Mouse (Mus musculus) neural tube, embryonic 14.5 days (tissue): ENCODE data around the gene Ankle1. TPM values are rescaled to one million over a fixed set of nuclear protein-coding genes. Genes with fewer than 3 reads are reported as not detected.

Experiments
- ATAC-seq: fragments of 200-750 bp; cut with Nextera tagmentation; 2 replicates; pipeline ENCODE4 v1.8.0; 2017; ENCODE audit warnings: low read depth, mild to moderate bottlenecking, moderate TSS enrichment, moderate library complexity
- H3K27ac ChIP-seq: fragments of 300-500 bp; sonication (generic); 2 replicates; pipeline ENCODE4 v1.5.1; 2014; ENCODE audit warnings: low read depth, mild to moderate bottlenecking, control low read depth, low read length, moderate library complexity, mixed read lengths
- H3K27me3 ChIP-seq: fragments of 300-500 bp; sonication (generic); 2 replicates; pipeline ENCODE4 v1.6.1; 2014; ENCODE audit warnings: low read length; ENCODE audit not compliant: control insufficient read depth, insufficient read depth
- H3K36me3 ChIP-seq: fragments of 300-500 bp; sonication (generic); 2 replicates; pipeline ENCODE4 v1.6.1; 2014; ENCODE audit warnings: low read length, mixed read lengths; ENCODE audit not compliant: control insufficient read depth, insufficient read depth
- H3K4me1 ChIP-seq: fragments of 300-500 bp; sonication (generic); 2 replicates; pipeline ENCODE4 v1.6.1; 2014; ENCODE audit warnings: low read length; ENCODE audit not compliant: control insufficient read depth, insufficient read depth
- H3K4me2 ChIP-seq: fragments of 300-500 bp; sonication (generic); 2 replicates; pipeline ENCODE4 v1.6.1; 2014; ENCODE audit warnings: mild to moderate bottlenecking, low read depth, low read length, control low read depth
- H3K4me3 ChIP-seq: fragments of 300-500 bp; sonication (generic); 2 replicates; pipeline ENCODE4 v1.5.1; 2014; ENCODE audit warnings: low read depth, low read length, control low read depth, mixed read lengths
- H3K9ac ChIP-seq: fragments of 300-500 bp; sonication (generic); replicated peaks from 2 replicates; pipeline ENCODE4 v1.6.1; 2014; ENCODE audit warnings: low read depth, mild to moderate bottlenecking, control low read depth, low read length, mixed read lengths
- H3K9me3 ChIP-seq: fragments of 300-500 bp; sonication (generic); 2 replicates; pipeline ENCODE4 v1.6.1; 2016; ENCODE audit warnings: low read length; ENCODE audit not compliant: control insufficient read depth
- WGBS: fragments of 180-500 bp; shearing (Covaris S2); extraction: QIAGEN DNeasy Blood & Tissue Kit; methylation state at CpG from one replicate; pipeline ENCODE4 v1.1.7; 2014; 5-methylcytosine and 5-hydroxymethylcytosine counted together
- polyA plus RNA-seq: library from polyadenylated mRNA; unstranded; fragments of >200 nt; fragmentation: Nextera tagmentation; extraction: Ambion mirVana; gene quantifications from 2 replicates; pipeline ENCODE4 v1.2.1, GENCODE M21; 2014

Gene Ankle1
- 1.9 and 2.7 TPM in 2 replicates for polyA plus RNA-seq

DNA sequence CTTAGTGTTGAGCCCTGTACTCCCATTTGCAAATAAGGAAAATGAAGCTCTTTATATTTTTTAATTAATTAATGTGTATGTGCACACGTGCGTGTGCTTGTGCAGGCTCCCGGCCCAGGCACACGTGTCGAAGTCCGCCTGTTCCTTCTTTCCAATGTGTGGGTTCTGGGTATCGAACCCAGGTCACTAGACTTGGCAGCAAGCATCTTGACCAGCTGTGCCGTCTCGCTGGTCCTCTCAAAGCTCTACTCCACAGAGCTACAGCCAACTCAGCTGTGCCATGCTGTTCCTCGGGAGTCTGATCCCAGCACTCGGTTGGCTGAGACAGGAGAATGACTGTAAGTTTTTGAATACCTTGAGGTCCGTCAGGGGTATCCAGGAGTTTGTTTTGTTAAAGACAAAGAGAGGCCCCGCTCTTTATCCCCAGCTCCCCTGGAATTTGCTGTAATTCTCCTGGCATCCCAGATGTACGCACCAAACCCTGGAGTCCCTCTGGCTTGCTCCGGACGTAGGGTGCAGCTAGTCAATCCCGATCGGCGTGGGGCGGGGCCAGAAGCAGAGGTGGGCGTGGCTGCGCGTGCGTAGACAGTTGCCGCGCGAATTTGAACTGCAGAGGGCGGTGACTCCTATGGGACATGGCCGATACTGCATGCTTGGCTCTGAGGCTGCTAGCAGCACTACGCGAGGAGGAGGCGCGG, at the start of gene Ankle1:
Gene Ankle1 (plus strand): TSS at position 610 of the 698 bp plus-strand sequence.
- ATAC-seq = peak; percentile 92

DNA sequence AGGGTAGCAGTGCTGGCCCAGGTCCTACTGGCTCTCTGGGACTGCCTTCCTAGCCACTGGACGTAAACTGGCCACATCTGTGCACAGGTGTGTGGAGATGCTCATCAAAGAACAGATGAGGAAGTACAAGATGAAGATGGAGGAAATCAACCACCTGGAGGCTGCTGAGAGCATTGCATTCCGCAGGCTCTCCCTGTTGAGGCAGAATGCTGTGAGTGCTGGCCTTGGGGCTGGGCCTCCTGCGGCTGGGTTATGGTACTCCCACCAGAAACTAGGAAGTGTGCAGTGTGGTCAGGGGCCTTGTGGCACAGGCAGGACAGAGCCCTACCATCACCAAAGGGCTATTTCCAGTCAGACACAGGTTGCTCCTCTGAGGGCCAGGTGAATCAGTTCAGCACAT, 47.8 kb upstream of the Ankle1 start:
- ATAC-seq = no peak
- Histone ChIP-seq H3K27me3 (no peaks in the 10 kb centered on the region), H3K4me3 (no peak overlapping the region), H3K9ac (no peak overlapping the region), H3K9me3 (no peaks in the 10 kb centered on the region), H3K4me2 (no peak overlapping the region), H3K36me3 (peaks cover 61% of the 10 kb centered on the region), H3K27ac (no peak overlapping the region), H3K4me1 (no peaks in the 10 kb centered on the region)
- WGBS = 91% methylated on average over 3 of the region's 3 CpGs

More for the DNA sequence above, at the start of gene Ankle1:
- no peaks in the 10 kb centered on the region for H3K36me3 ChIP-seq
- no peaks in the 10 kb centered on the region for H3K9me3 ChIP-seq
- no peaks in the 10 kb centered on the region for H3K4me1 ChIP-seq
- H3K4me2 ChIP-seq = peak within 1 kb of the TSS; percentile 79
- peak within 1 kb of the TSS; percentile 36 for H3K4me3 ChIP-seq
- WGBS = 15% methylated on average over 33 of the region's 33 CpGs
- peak within 1 kb of the TSS; percentile 26; the same call in 1 of the 2 replicates for H3K9ac ChIP-seq
- H3K27ac ChIP-seq = no peak within 1 kb of the TSS
- H3K27me3 ChIP-seq = no peaks in the 10 kb centered on the region

DNA sequence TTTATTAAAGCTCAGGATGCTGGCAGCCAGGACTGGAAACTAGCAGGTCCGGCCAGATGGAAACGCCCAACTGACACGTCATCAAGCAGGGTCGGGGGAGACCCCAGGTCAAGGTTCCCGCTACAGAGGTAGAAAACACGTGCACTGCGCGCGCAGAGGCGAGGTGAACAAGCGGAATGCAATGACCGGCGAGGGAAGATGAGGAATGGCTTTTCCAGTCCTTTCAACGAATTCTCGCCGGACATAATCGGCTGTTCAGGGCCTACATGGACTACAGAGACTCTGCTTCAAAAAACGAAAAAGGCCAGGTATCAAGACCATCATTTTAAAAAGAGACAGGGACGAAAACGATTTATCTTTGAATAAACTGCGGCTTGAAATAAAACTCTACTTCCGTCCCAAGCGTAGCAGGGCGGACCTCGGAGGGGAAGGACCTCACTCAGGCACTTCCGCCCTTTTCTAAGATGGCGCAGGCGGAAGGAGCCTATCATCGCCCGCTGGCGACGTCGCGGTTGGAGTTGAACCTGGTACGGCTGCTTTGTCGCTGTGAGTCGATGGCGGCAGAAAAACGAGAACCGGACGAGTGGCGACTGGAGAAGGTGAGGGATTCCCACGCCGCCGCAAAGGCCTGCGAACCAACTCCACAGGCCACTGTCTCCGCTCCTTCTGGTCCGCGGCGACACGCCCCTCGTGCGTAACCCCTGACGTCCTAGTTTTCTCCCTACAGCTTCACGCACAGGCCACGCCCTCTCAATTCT, 38.9 kb upstream of the Ankle1 start, which contains the start of gene Use1:
Gene Use1 (plus strand): TSS at position 78 of the 758 bp plus-strand sequence.
- Histone ChIP-seq H3K9ac (peak within 1 kb of the TSS; percentile 62), H3K9me3 (no peaks in the 10 kb centered on the region), H3K4me2 (peak within 1 kb of the TSS; percentile 86), H3K4me3 (peak within 1 kb of the TSS; percentile 51), H3K27ac (peak within 1 kb of the TSS; percentile 93), H3K36me3 (peaks cover 6% of the 10 kb centered on the region; the same call in 1 of the 2 replicates), H3K4me1 (peaks cover 13% of the 10 kb centered on the region), H3K27me3 (no peaks in the 10 kb centered on the region)
- whole genome bisulfite sequencing = under 1% methylated on average over 56 of the region's 56 CpGs
- ATAC-seq = peak; percentile 78

DNA sequence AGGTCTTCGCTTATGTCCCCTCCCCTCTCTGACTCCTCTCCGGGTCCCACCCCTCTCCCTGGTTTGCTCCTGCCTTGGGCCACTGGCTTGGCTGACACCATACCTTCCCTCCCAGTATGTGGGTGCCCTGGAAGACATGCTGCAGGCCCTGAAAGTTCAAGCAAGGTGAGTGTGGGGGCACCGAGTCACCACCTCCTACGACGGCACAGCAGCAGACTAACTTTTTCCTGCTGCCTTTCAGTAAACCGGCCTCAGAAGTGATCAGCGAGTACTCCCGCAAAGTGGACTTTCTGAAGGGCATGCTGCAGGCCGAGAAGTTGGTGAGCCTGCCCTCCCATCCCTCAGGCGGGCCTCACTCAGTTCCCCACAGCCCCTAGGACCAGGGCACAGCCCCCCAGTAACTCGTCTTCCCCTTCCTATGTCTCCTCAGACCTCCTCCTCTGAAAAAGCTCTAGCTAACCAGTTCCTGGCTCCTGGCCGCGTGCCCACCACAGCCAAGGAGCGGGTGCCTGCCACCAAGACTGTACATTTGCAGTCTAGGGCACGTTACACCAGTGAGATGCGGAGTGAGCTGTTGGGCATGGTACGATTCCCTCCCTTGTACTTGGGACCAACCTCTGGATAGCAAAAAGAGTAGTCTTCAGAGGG, 38.2 kb upstream of the Ankle1 start:
- Histone ChIP-seq H3K27me3 (no peaks in the 10 kb centered on the region), H3K4me1 (peaks cover 13% of the 10 kb centered on the region), H3K27ac (peak overlapping the region; percentile 93), H3K36me3 (peaks cover 6% of the 10 kb centered on the region; the same call in 1 of the 2 replicates), H3K9me3 (no peaks in the 10 kb centered on the region), H3K9ac (peak overlapping the region; percentile 62), H3K4me2 (peak overlapping the region; percentile 86), H3K4me3 (peak overlapping the region; percentile 51)
- no peak for ATAC-seq
- WGBS = 60% methylated on average over 17 of the region's 17 CpGs

DNA sequence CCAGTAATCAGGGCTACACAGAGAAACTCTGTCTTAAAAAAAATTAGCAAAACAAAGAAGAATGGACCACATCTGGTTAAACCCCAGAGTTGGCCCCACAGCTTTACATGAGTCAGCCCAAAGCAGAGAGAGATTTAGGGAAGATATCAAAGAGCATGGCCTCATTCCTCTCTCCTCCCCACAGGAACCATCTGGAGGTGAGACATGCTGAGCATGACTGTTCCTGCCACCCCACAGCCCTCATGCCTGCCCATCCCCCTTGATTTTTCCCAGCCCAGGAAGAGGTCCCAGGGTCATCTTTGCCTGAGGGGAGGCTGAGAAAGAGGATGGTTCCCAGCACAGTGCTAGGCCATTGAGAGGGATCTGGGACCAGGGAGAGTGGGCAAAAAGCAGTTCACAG, 37.4 kb upstream of the Ankle1 start:
- Histone ChIP-seq H3K4me2 (no peak overlapping the region), H3K9ac (no peak overlapping the region)

DNA sequence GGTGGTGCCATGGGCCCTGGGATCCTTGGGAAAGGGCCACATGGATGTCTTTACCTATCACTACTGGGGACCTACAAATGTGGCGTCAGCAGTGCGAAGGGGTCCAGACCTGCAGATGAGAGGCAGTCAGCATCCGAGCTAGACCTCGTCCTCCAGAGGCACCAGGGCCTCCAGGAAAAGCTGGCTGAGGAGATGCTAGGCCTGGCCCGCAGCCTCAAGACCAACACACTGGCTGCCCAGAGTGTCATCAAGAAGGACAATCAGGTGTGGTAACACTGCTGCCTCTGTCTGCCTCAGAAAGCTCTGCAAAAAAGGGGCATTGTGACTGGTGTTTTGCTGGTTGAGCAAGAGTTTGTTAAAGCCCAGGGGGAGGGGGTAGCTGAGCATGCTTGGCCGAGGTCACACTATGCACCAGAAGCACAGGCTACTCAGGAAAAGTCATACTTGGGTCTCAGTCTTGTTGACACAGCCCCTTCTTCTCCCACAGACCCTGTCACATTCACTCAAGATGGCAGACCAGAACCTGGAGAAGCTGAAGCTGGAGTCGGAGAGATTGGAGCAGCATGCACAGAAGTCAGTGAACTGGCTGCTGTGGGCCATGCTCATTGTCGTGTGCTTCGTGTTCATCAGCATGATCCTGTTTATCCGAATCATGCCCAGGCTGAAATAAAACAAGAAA, 36.6 kb upstream of the Ankle1 start:
- Histone ChIP-seq H3K9me3 (no peaks in the 10 kb centered on the region), H3K4me2 (no peak overlapping the region), H3K27ac (no peak overlapping the region), H3K9ac (no peak overlapping the region), H3K36me3 (peaks cover 10% of the 10 kb centered on the region; the same call in 1 of the 2 replicates), H3K27me3 (no peaks in the 10 kb centered on the region), H3K4me3 (no peak overlapping the region), H3K4me1 (peaks cover 13% of the 10 kb centered on the region)
- 92% methylated on average over 10 of the region's 10 CpGs for WGBS
- no peak for ATAC-seq

More for the DNA sequence above, 37.4 kb upstream of the Ankle1 start:
- Histone ChIP-seq H3K36me3 (peaks cover 6% of the 10 kb centered on the region; the same call in 1 of the 2 replicates), H3K9me3 (no peaks in the 10 kb centered on the region), H3K4me3 (no peak overlapping the region), H3K27ac (no peak overlapping the region), H3K27me3 (no peaks in the 10 kb centered on the region), H3K4me1 (peaks cover 13% of the 10 kb centered on the region)
- ATAC-seq = no peak

DNA sequence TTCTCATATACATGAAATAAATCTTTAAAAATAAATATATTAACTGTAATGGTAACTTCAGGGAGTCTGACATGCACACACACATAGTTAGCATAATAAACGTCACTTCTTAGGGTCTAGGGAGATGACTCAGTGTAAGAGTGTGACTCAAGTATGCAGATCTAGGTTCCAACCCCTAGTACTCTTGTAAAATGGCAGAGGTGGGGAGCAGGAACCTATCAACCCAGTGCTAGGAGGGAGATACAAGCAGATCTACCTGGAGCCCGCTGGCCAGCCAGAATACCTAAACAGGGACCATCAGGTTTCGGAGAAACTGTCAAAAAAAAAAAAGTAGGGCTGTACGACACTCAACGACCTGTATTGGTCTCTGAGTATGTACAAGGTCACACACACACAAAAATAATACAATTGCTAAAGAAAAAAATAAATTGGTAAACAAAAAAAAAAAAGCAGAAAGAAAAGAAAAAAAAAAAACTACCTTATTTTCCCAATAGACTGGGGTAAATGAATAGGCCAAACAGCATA, 35.0 kb upstream of the Ankle1 start:
- peak overlapping the region; percentile 78; the same call in 1 of the 2 replicates for H3K27ac ChIP-seq
- H3K4me2 ChIP-seq = peak overlapping the region; percentile 50
- H3K4me3 ChIP-seq = peak overlapping the region; percentile 49
- ATAC-seq = no peak
- H3K36me3 ChIP-seq = peaks cover 15% of the 10 kb centered on the region; the same call in 1 of the 2 replicates
- H3K27me3 ChIP-seq = no peaks in the 10 kb centered on the region
- H3K4me1 ChIP-seq = peaks cover 20% of the 10 kb centered on the region
- H3K9ac ChIP-seq = peak overlapping the region; percentile 43
- H3K9me3 ChIP-seq = no peaks in the 10 kb centered on the region
- 32% methylated on average over 5 of the region's 5 CpGs for WGBS

DNA sequence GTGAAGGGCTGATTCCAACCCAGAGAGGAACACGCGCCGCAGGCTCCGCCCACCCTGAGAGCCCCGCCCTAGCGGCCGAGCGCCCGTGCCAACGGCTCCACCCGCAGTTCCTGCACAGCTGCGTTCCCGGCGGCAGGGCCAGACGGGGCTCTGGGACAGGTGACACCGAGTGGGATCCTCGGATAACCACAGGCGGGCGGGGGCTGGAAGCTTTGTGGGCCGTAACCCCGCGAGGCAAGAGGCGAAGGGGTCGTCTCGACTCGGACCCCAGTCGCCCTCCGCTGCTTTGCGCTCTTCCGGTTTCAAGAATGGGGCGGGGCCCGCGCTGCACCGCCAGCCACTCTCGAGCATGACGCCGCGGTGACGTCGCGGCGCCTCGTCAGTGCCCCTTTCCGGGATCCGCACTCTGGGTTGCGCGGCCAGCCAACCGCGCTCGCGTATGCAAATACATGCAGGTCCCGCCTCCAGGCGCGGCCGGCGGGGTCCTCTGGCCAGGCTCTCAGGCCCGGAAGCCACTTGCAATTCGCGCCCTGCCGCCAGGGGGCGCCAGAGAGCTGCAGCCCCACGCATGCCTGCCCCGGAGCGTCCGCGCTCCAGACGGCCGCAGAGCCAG, 34.5 kb upstream of the Ankle1 start, which contains the start of gene Ocel1:
Gene Ocel1 (plus strand): TSS at position 63 of the 613 bp plus-strand sequence.
- under 1% methylated on average over 68 of the region's 68 CpGs for WGBS
- Histone ChIP-seq H3K4me3 (peak within 1 kb of the TSS; percentile 49), H3K27me3 (no peaks in the 10 kb centered on the region), H3K36me3 (peaks cover 15% of the 10 kb centered on the region; the same call in 1 of the 2 replicates), H3K9ac (peak within 1 kb of the TSS; percentile 43), H3K9me3 (no peaks in the 10 kb centered on the region), H3K4me2 (peak within 1 kb of the TSS; percentile 50), H3K4me1 (peaks cover 25% of the 10 kb centered on the region), H3K27ac (peak within 1 kb of the TSS; percentile 78)
- ATAC-seq = peak; percentile 84
